Mouse (Mus musculus) neural tube, embryonic 14.5 days (tissue): ENCODE data around the gene Entpd5. TPM values are rescaled to one million over a fixed set of nuclear protein-coding genes. Genes with fewer than 3 reads are reported as not detected.
"Not testable (repeated sequence)": the region's sequence is repeated elsewhere in the genome, so short reads cannot be mapped to it uniquely, and the experiment has no call there.

ENCODE experiments used
- ATAC-seq: fragments of 200-750 bp; cut with Nextera tagmentation; 2 replicates; pipeline ENCODE4 v1.8.0; 2017; ENCODE audit warnings: low read depth, mild to moderate bottlenecking, moderate TSS enrichment, moderate library complexity
- H3K27ac ChIP-seq: fragments of 300-500 bp; sonication (generic); 2 replicates; pipeline ENCODE4 v1.5.1; 2014; ENCODE audit warnings: low read depth, mild to moderate bottlenecking, control low read depth, low read length, moderate library complexity, mixed read lengths
- H3K27me3 ChIP-seq: fragments of 300-500 bp; sonication (generic); 2 replicates; pipeline ENCODE4 v1.6.1; 2014; ENCODE audit warnings: low read length; ENCODE audit not compliant: control insufficient read depth, insufficient read depth
- H3K36me3 ChIP-seq: fragments of 300-500 bp; sonication (generic); 2 replicates; pipeline ENCODE4 v1.6.1; 2014; ENCODE audit warnings: low read length, mixed read lengths; ENCODE audit not compliant: control insufficient read depth, insufficient read depth
- H3K4me1 ChIP-seq: fragments of 300-500 bp; sonication (generic); 2 replicates; pipeline ENCODE4 v1.6.1; 2014; ENCODE audit warnings: low read length; ENCODE audit not compliant: control insufficient read depth, insufficient read depth
- H3K4me2 ChIP-seq: fragments of 300-500 bp; sonication (generic); 2 replicates; pipeline ENCODE4 v1.6.1; 2014; ENCODE audit warnings: mild to moderate bottlenecking, low read depth, low read length, control low read depth
- H3K4me3 ChIP-seq: fragments of 300-500 bp; sonication (generic); 2 replicates; pipeline ENCODE4 v1.5.1; 2014; ENCODE audit warnings: low read depth, low read length, control low read depth, mixed read lengths
- H3K9ac ChIP-seq: fragments of 300-500 bp; sonication (generic); replicated peaks from 2 replicates; pipeline ENCODE4 v1.6.1; 2014; ENCODE audit warnings: low read depth, mild to moderate bottlenecking, control low read depth, low read length, mixed read lengths
- H3K9me3 ChIP-seq: fragments of 300-500 bp; sonication (generic); 2 replicates; pipeline ENCODE4 v1.6.1; 2016; ENCODE audit warnings: low read length; ENCODE audit not compliant: control insufficient read depth
- WGBS: fragments of 180-500 bp; shearing (Covaris S2); extraction: QIAGEN DNeasy Blood & Tissue Kit; methylation state at CpG from one replicate; pipeline ENCODE4 v1.1.7; 2014; 5-methylcytosine and 5-hydroxymethylcytosine counted together
- polyA plus RNA-seq: library from polyadenylated mRNA; unstranded; fragments of >200 nt; fragmentation: Nextera tagmentation; extraction: Ambion mirVana; gene quantifications from 2 replicates; pipeline ENCODE4 v1.2.1, GENCODE M21; 2014

Gene Entpd5
- polyA plus RNA-seq, 1 experiment from 2014 or later, result 13.0 TPM

GRCm38 (mm10) chr12:84366971-84367370 is 41.9 kb downstream of the Entpd5 start:
- 71% methylated on average over 9 of the region's 9 CpGs for WGBS
- ATAC-seq, result no peak
- no peak overlapping the region for H3K4me2 ChIP-seq
- no peaks in the 10 kb centered on the region for H3K9me3 ChIP-seq
- no peak overlapping the region for H3K27ac ChIP-seq
- H3K27me3 ChIP-seq, result no peaks in the 10 kb centered on the region; the same call in 1 of the 2 replicates
- H3K4me3 ChIP-seq, result no peak overlapping the region
- peaks cover 37% of the 10 kb centered on the region for H3K36me3 ChIP-seq
- H3K9ac ChIP-seq, result no peak overlapping the region
- H3K4me1 ChIP-seq, result peaks cover 9% of the 10 kb centered on the region; the same call in 1 of the 2 replicates

GRCm38 (mm10) chr12:84365137-84365536 is 43.7 kb downstream of the Entpd5 start:
- H3K4me3 ChIP-seq, result no peak overlapping the region
- WGBS, result 95% methylated on average over 6 of the region's 6 CpGs
- no peak overlapping the region for H3K4me2 ChIP-seq
- H3K9me3 ChIP-seq, result no peaks in the 10 kb centered on the region
- peaks cover 19% of the 10 kb centered on the region for H3K36me3 ChIP-seq
- ATAC-seq, result no peak
- no peaks in the 10 kb centered on the region; the same call in 1 of the 2 replicates for H3K27me3 ChIP-seq
- H3K4me1 ChIP-seq, result peaks cover 12% of the 10 kb centered on the region; the same call in 1 of the 2 replicates
- no peak overlapping the region for H3K27ac ChIP-seq
- H3K9ac ChIP-seq, result no peak overlapping the region

DNA sequence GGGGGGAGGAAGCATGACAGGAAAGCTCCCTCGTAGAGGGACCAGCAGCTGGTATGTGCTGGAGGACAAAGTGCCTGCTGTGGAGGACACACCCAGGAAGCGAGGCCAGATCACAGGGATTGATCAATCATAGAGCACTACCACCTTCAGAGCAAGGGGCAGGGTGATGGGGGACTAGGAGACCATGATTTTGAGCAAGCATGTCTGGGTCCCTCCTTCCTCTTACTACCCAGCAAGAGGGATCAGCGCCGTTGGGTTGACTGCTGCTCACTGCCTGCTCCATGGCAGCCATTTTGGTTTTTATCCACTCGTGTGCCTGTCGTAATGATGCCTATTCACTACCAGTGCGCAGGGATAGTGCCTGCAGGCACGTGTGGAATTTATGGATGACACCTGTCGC is 44.5 kb downstream of the Entpd5 start:
- Histone ChIP-seq H3K4me3 (no peak overlapping the region), H3K9me3 (no peaks in the 10 kb centered on the region), H3K36me3 (peaks cover 16% of the 10 kb centered on the region), H3K27ac (no peak overlapping the region), H3K4me1 (peaks cover 12% of the 10 kb centered on the region; the same call in 1 of the 2 replicates), H3K9ac (no peak overlapping the region), H3K27me3 (no peaks in the 10 kb centered on the region; the same call in 1 of the 2 replicates), H3K4me2 (no peak overlapping the region)
- ATAC-seq, result no peak
- 77% methylated on average over 9 of the region's 9 CpGs for WGBS

DNA sequence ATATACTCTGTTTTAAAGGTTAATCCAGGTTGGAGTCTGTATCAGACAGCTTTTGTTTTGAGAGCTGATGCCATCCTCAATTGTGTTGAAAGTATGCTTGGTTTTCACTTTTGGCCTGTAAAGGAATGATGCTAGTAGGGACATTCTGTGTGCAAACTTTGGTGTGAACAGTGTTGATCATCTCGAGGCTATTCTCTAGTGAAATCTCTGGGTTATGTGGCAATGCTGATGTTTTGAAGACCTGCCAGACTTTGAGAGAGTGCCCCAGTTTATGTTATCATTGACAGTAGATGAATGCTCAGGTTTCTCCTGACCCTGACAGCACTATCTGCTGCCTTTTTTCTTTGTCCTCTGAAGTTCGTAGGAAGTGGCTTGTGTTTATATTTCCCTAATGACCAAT is 46.0 kb downstream of the Entpd5 start:
- Histone ChIP-seq H3K4me1 (peaks cover 12% of the 10 kb centered on the region; the same call in 1 of the 2 replicates), H3K27me3 (no peaks in the 10 kb centered on the region; the same call in 1 of the 2 replicates), H3K36me3 (peaks cover 2% of the 10 kb centered on the region), H3K4me3 (peak overlapping the region; percentile 96), H3K9ac (no peak overlapping the region), H3K9me3 (no peaks in the 10 kb centered on the region), H3K4me2 (peak overlapping the region; percentile 90), H3K27ac (no peak overlapping the region)
- ATAC-seq, result no peak
- WGBS, result 77% methylated on average over 2 of the region's 2 CpGs

DNA sequence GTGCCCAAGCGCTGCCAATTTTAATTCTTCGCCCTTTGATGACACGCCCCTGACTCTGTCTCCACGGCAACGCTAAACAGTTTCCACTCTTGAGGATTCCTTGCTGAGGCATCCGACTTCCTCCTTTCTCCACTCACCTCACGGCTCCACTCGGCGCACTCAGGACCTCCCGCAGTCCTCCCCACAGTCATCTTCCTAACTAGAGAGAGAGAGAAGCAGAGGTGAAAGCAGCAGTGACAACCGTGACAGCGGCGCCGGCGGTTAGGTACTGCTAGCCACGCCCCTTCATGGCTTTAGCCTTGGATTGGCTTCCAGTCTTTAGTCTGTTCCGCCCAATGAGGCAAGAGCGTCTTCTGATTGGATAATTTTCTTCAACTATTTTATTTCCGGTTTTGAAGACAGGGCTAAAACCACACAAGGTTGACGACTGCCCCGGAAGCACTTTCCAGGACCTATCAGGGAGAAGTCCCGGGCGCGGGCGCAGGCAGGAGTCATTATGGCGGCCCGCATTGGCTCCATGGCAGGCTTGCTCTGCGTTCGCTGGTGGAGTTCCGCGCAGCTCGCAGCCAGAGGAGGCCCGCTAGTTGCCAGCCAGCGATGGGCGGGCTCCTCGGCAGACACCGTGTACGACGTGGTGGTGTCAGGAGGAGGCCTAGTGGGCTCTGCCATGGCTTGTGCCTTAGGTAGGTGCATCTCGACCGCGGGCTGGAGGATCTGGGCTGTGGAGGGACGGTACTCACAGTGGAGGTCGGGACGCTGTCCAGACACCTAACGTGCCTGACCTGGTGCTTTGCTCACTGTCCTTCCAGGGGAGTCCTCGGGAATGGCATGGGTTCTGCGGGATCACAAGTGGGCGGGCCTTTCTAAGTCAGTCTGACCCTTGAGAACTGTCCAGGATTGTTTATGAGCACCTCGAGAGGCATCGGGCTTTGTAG is 47.0 kb downstream of the Entpd5 start, which contains the start of the genes Coq6 and Fam161b:
Gene Coq6 (plus strand): TSS at position 103 of the 935 bp plus-strand sequence.
Gene Fam161b (minus strand): TSS at position 279 of the 935 bp plus-strand sequence.
- Histone ChIP-seq H3K4me1 (peaks cover 12% of the 10 kb centered on the region; the same call in 1 of the 2 replicates), H3K9me3 (no peaks in the 10 kb centered on the region), H3K4me3 (peak within 1 kb of the TSS; percentile 96), H3K27me3 (no peaks in the 10 kb centered on the region; the same call in 1 of the 2 replicates), H3K4me2 (peak within 1 kb of the TSS; percentile 90), H3K36me3 (peaks cover 8% of the 10 kb centered on the region), H3K9ac (peak within 1 kb of the TSS; percentile 80), H3K27ac (peak within 1 kb of the TSS; percentile 69; the same call in 1 of the 2 replicates)
- ATAC-seq, result peak; percentile 99
- WGBS, result under 1% methylated on average over 51 of the region's 51 CpGs

- not testable (repeated sequence) for H3K9me3 ChIP-seq, H3K4me2 ChIP-seq, H3K4me1 ChIP-seq, H3K9ac ChIP-seq, H3K4me3 ChIP-seq, H3K27me3 ChIP-seq, ATAC-seq, H3K27ac ChIP-seq
- WGBS, result 81% methylated on average over 2 of the region's 2 CpGs
- H3K36me3 ChIP-seq, result peaks cover 31% of the 10 kb centered on the region
These were observed 50.1 kb downstream of the Entpd5 start for GRCm38 (mm10) chr12:84358699-84359098.

DNA sequence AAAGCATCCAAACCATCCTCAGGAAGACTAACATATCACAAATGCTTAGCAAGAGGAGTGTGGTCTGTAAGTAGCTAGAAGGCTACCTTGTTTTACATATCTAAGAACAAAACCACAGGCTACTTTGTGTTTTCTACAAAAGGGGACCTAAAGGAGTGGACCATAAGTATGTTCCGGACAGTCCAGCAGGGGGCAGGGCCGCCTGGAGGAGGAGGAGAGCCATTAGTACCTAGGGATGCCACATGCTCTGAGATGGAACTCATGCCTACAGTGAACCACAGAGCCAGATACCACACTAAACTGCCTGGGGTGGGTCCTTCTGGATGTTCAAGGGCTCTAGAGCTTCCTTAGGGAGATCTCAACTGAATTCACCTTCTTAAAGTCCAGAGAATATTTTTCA is 61.6 kb downstream of the Entpd5 start:
- H3K9ac ChIP-seq, result no peak overlapping the region
- no peaks in the 10 kb centered on the region for H3K27me3 ChIP-seq
- H3K4me3 ChIP-seq, result no peak overlapping the region
- H3K27ac ChIP-seq, result no peak overlapping the region
- H3K4me2 ChIP-seq, result no peak overlapping the region
- 49% methylated on average over 2 of the region's 2 CpGs for WGBS
- ATAC-seq, result no peak
- H3K9me3 ChIP-seq, result no peaks in the 10 kb centered on the region
- H3K4me1 ChIP-seq, result no peaks in the 10 kb centered on the region
- H3K36me3 ChIP-seq, result peaks cover 30% of the 10 kb centered on the region

GRCm38 (mm10) chr12:84336963-84337625 is 71.7 kb downstream of the Entpd5 start:
- Histone ChIP-seq H3K4me1 (no peaks in the 10 kb centered on the region), H3K27me3 (no peaks in the 10 kb centered on the region), H3K9ac (no peak overlapping the region), H3K36me3 (peaks cover 52% of the 10 kb centered on the region), H3K4me3 (no peak overlapping the region), H3K4me2 (no peak overlapping the region), H3K27ac (no peak overlapping the region), H3K9me3 (no peaks in the 10 kb centered on the region)
- ATAC-seq, result no peak
- WGBS, result 91% methylated on average over 11 of the region's 11 CpGs
